ENCODE assay signal across 9 mouse cellular contexts in the genomic region with DNA sequence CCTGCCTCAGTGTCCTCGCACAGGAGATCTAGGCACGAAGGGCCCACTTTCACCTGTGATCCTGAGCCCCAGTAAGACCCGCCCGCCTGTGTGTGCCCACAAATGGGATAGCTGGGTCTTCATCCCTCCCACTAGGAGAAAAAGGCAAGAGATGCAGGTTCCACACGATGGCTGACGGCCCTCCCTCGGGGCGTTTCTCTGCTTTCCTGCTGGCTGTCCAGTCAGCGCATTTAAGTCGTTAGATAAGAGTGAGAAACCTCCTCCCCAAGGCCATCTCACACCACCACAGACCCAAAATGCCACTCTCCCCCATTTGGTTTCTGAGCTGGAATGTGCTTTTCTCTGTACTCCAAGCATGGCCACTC. TPM values are rescaled to one million over a fixed set of nuclear protein-coding genes. Genes with fewer than 3 reads are reported as not detected.
DNase-seq lines count a peak whose midpoint lies in the region; ATAC-seq and TF ChIP-seq lines count a peak whose summit lies in the region.
"Had no signal": no experiment of that assay in that cellular context is flagged by ENCODE, and none has a peak within 500 bp of the region (broad histone marks: within the 10 kb centered on the region; RNA-seq: fewer than 3 reads in every experiment).

No protein-coding gene starts in this region.

- no peak overlapping the region; the same call in 1 of the 2 replicates for H3K4me3 ChIP-seq in left cerebral cortex, adult 2 months
- 0 out of 2 replicates have a peak overlapping the region, but pooled peaks have one; percentile 13 for H3K4me3 ChIP-seq in embryonic facial prominence, embryonic 14.5 days (ENCODE audit: low read depth, low read length)
- H3K4me3 ChIP-seq in limb, embryonic 11.5 days (ENCODE audit: low read depth, low read length): no peak overlapping the region
- no peak overlapping the region for H3K4me3 ChIP-seq in neural tube, embryonic 15.5 days (replicated peaks)

- no peaks in the 10 kb centered on the region for H3K27me3 ChIP-seq in embryonic facial prominence, embryonic 14.5 days (replicated peaks; ENCODE audit: control insufficient read depth, insufficient read depth, low read length)
- H3K27me3 ChIP-seq in limb, embryonic 11.5 days (ENCODE audit: control insufficient read depth, insufficient read depth, low read length): peaks cover 13% of the 10 kb centered on the region
- H3K27me3 ChIP-seq in neural tube, embryonic 15.5 days (replicated peaks): no peaks in the 10 kb centered on the region; the same call in 1 of the 2 replicates

- intact Hi-C loops in left cerebral cortex, adult 2 months (cut with DNase I): loop anchor here (1.0 to 5.0 kb wide), 2 partner anchors 17 to 120 kb away; partner anchors contain the start of gene Disp2

- ATAC-seq in embryonic facial prominence, embryonic 14.5 days (ENCODE audit: low read depth): no peak
- ATAC-seq in limb, embryonic 11.5 days (ENCODE audit: insufficient number of reproducible peaks, low FRiP score, low TSS enrichment, low read depth): no peak
- ATAC-seq in neural tube, embryonic 15.5 days (ENCODE audit: low FRiP score): no peak
- ATAC-seq in inflammation-experienced regulatory T-cells, adult 6 months: no peak

- no peak for DNase-seq in left cerebral cortex, adult 2 months (ENCODE audit: extremely low spot score in 1 of 2, low spot score in 2 of 2)
- DNase-seq in left cerebral cortex, adult 18-20 months (ENCODE audit: low spot score in 2 of 2): no peak
- no peak for DNase-seq in embryonic facial prominence, embryonic 14.5 days (ENCODE audit: low spot score)
- DNase-seq in limb, embryonic 11.5 days (ENCODE audit: low spot score): no peak
- DNase-seq in left cerebral cortex, adult 9 months (ENCODE audit: low spot score in 2 of 2): no peak
- no peak for DNase-seq in adrenal gland, adult 8-10 months

- H3K4me1 ChIP-seq in embryonic facial prominence, embryonic 14.5 days (ENCODE audit: control insufficient read depth, insufficient read depth, low read length): peaks cover 22% of the 10 kb centered on the region
- peaks cover 5% of the 10 kb centered on the region; the same call in 1 of the 2 replicates for H3K4me1 ChIP-seq in limb, embryonic 11.5 days (ENCODE audit: control insufficient read depth, insufficient read depth, low read length)
- peaks cover 41% of the 10 kb centered on the region for H3K4me1 ChIP-seq in neural tube, embryonic 15.5 days

- peak overlapping the region; percentile 53 for H3K4me2 ChIP-seq in embryonic facial prominence, embryonic 14.5 days (ENCODE audit: low read depth, low read length)
- peak overlapping the region; percentile 30; the same call in 1 of the 2 replicates for H3K4me2 ChIP-seq in limb, embryonic 11.5 days (ENCODE audit: low read depth, severe bottlenecking)
- peak overlapping the region; percentile 46 for H3K4me2 ChIP-seq in neural tube, embryonic 15.5 days

- no peaks in the 10 kb centered on the region for H3K36me3 ChIP-seq in embryonic facial prominence, embryonic 14.5 days (ENCODE audit: control insufficient read depth, insufficient read depth, low read length)
- no peaks in the 10 kb centered on the region for H3K36me3 ChIP-seq in limb, embryonic 11.5 days (ENCODE audit: control insufficient read depth, insufficient read depth, low read length)
- no peaks in the 10 kb centered on the region for H3K36me3 ChIP-seq in neural tube, embryonic 15.5 days

- H3K9ac ChIP-seq in embryonic facial prominence, embryonic 14.5 days (ENCODE audit: low read depth, low read length): peak overlapping the region; percentile 54; the same call in 1 of the 2 replicates
- no peak overlapping the region for H3K9ac ChIP-seq in limb, embryonic 11.5 days (ENCODE audit: low read length)
- H3K9ac ChIP-seq in neural tube, embryonic 15.5 days (replicated peaks): 0 out of 2 replicates have a peak overlapping the region, but pooled peaks have one; percentile 36

- peak overlapping the region; percentile 87 for H3K27ac ChIP-seq in left cerebral cortex, adult 2 months
- H3K27ac ChIP-seq in embryonic facial prominence, embryonic 14.5 days (replicated peaks; ENCODE audit: low read depth, low read length): peak overlapping the region; percentile 90
- no peak overlapping the region for H3K27ac ChIP-seq in limb, embryonic 11.5 days (replicated peaks; ENCODE audit: low read depth, low read length)
- peak overlapping the region; percentile 84 for H3K27ac ChIP-seq in neural tube, embryonic 15.5 days (replicated peaks)

- TF ChIP-seq CTCF in left cerebral cortex, adult 2 months (IDR thresholded peaks at IDR 0.05): no peak

- WGBS in embryonic facial prominence, embryonic 14.5 days: 9% methylated on average over 9 of the region's 10 CpGs
- 24% methylated on average over 10 of the region's 10 CpGs for WGBS in limb, embryonic 11.5 days
- 14% methylated on average over 10 of the region's 10 CpGs for WGBS in neural tube, embryonic 15.5 days

- H3K9me3 ChIP-seq in embryonic facial prominence, embryonic 14.5 days (ENCODE audit: control insufficient read depth, low read length): no peaks in the 10 kb centered on the region
- H3K9me3 ChIP-seq in limb, embryonic 11.5 days (ENCODE audit: control insufficient read depth, low read length): no peaks in the 10 kb centered on the region
- no peaks in the 10 kb centered on the region for H3K9me3 ChIP-seq in neural tube, embryonic 15.5 days (replicated peaks)

RNA-seq across cellular contexts. Expression of gene Ccdc9b, which starts 0.3 kb away (rescaled TPM):
- 1 to 10 TPM; 4.0 to 4.7 TPM for total RNA-seq in left cerebral cortex, adult 2 months (2021)
- 1 to 10 TPM; 4.4 to 4.8 TPM for total RNA-seq in left cerebral cortex, adult 18-20 months (2021)
- polyA plus RNA-seq in embryonic facial prominence, embryonic 14.5 days (2014; fragmentation: Nextera tagmentation; extraction: Ambion mirVana): 0.96 and 1.0 TPM in 2 replicates
- polyA plus RNA-seq in limb, embryonic 11.5 days (2014; fragmentation: Nextera tagmentation; extraction: Ambion mirVana): 0.04 and 0.26 TPM in 2 replicates
- polyA plus RNA-seq in neural tube, embryonic 15.5 days (2015; fragmentation: Nextera tagmentation; extraction: Ambion mirVana): 0.97 and 1.2 TPM in 2 replicates
- under 1 TPM in 2 of 3 experiments, not detected in 1; 0.16 to 0.30 TPM for polyA plus RNA-seq in inflammation-experienced regulatory T-cells, adult 6 months (2017; shearing (Covaris generic))
- total RNA-seq in adrenal gland, adult 8-10 months (2022): 10 to 100 TPM in 2 of 4 experiments, 1 to 10 TPM in 2; 5.3 to 18.8 (median 11.2) TPM

RNA-seq across cellular contexts. Expression of gene Phgr1, which starts 9.8 kb away (rescaled TPM):
- total RNA-seq in left cerebral cortex, adult 2 months (2021): not detected
- total RNA-seq in left cerebral cortex, adult 18-20 months (2021): not detected
- 0.35 TPM in 1 of 2 replicates, not detected in the other for polyA plus RNA-seq in embryonic facial prominence, embryonic 14.5 days (2014; fragmentation: Nextera tagmentation; extraction: Ambion mirVana)
- polyA plus RNA-seq in limb, embryonic 11.5 days (2014; fragmentation: Nextera tagmentation; extraction: Ambion mirVana): not detected in 2 replicates
- polyA plus RNA-seq in neural tube, embryonic 15.5 days (2015; fragmentation: Nextera tagmentation; extraction: Ambion mirVana): 1.2 TPM in 1 of 2 replicates, not detected in the other
- not detected for polyA plus RNA-seq in inflammation-experienced regulatory T-cells, adult 6 months (2017; shearing (Covaris generic))
- total RNA-seq in adrenal gland, adult 8-10 months (2022): not detected
- polyA plus RNA-seq: brain, embryonic 14.5 days had no signal

RNA-seq across cellular contexts. Expression of gene Disp2, which starts 16.8 kb away (rescaled TPM):
- total RNA-seq in left cerebral cortex, adult 2 months (2021): 100 to 1,000 TPM; 197 to 209 TPM
- 100 to 1,000 TPM; 184 to 206 TPM for total RNA-seq in left cerebral cortex, adult 18-20 months (2021)
- 1.4 and 2.3 TPM in 2 replicates for polyA plus RNA-seq in embryonic facial prominence, embryonic 14.5 days (2014; fragmentation: Nextera tagmentation; extraction: Ambion mirVana)
- polyA plus RNA-seq in limb, embryonic 11.5 days (2014; fragmentation: Nextera tagmentation; extraction: Ambion mirVana): 0.05 TPM in 1 of 2 replicates, not detected in the other
- polyA plus RNA-seq in neural tube, embryonic 15.5 days (2015; fragmentation: Nextera tagmentation; extraction: Ambion mirVana): 65.4 and 75.6 TPM in 2 replicates
- not detected for polyA plus RNA-seq in inflammation-experienced regulatory T-cells, adult 6 months (2017; shearing (Covaris generic))
- total RNA-seq in adrenal gland, adult 8-10 months (2022): 10 to 100 TPM; 43.7 to 68.9 (median 51.7) TPM

RNA-seq across cellular contexts. Expression of gene Inafm2, which starts 17.2 kb away (rescaled TPM):
- 10 to 100 TPM; 42.7 to 47.9 TPM for total RNA-seq in left cerebral cortex, adult 2 months (2021)
- 10 to 100 TPM; 48.7 to 49.6 TPM for total RNA-seq in left cerebral cortex, adult 18-20 months (2021)
- 19.1 and 20.7 TPM in 2 replicates for polyA plus RNA-seq in embryonic facial prominence, embryonic 14.5 days (2014; fragmentation: Nextera tagmentation; extraction: Ambion mirVana)
- 26.9 and 28.2 TPM in 2 replicates for polyA plus RNA-seq in limb, embryonic 11.5 days (2014; fragmentation: Nextera tagmentation; extraction: Ambion mirVana)
- polyA plus RNA-seq in neural tube, embryonic 15.5 days (2015; fragmentation: Nextera tagmentation; extraction: Ambion mirVana): 22.0 and 23.5 TPM in 2 replicates
- polyA plus RNA-seq in inflammation-experienced regulatory T-cells, adult 6 months (2017; shearing (Covaris generic)): 10 to 100 TPM; 28.1 to 40.7 (median 28.2) TPM
- total RNA-seq in adrenal gland, adult 8-10 months (2022): 10 to 100 TPM; 36.3 to 48.6 (median 39.9) TPM

RNA-seq across cellular contexts. Expression of gene Plcb2, which starts 34.5 kb away (rescaled TPM):
- 1 to 10 TPM; 2.3 to 3.2 TPM for total RNA-seq in left cerebral cortex, adult 2 months (2021)
- total RNA-seq in left cerebral cortex, adult 18-20 months (2021): 1 to 10 TPM; 3.0 to 3.1 TPM
- polyA plus RNA-seq in embryonic facial prominence, embryonic 14.5 days (2014; fragmentation: Nextera tagmentation; extraction: Ambion mirVana): 0.85 and 1.2 TPM in 2 replicates
- polyA plus RNA-seq in limb, embryonic 11.5 days (2014; fragmentation: Nextera tagmentation; extraction: Ambion mirVana): 0.48 and 0.57 TPM in 2 replicates
- 1.0 and 2.2 TPM in 2 replicates for polyA plus RNA-seq in neural tube, embryonic 15.5 days (2015; fragmentation: Nextera tagmentation; extraction: Ambion mirVana)
- 10 to 100 TPM in 2 of 3 experiments, 1 to 10 TPM in 1; 8.2 to 18.9 (median 18.4) TPM for polyA plus RNA-seq in inflammation-experienced regulatory T-cells, adult 6 months (2017; shearing (Covaris generic))
- 1 to 10 TPM; 2.0 to 4.1 (median 3.0) TPM for total RNA-seq in adrenal gland, adult 8-10 months (2022)

Comparison
In these comparisons a context has a peak if more than half of its experiments do, and no peak if none do; other contexts are left out.
1. RNA of gene Disp2, which starts 16.8 kb away (polyA plus RNA-seq): 65.4 to 75.6 TPM in neural tube, embryonic 15.5 days; 1.4 to 2.3 TPM in embryonic facial prominence, embryonic 14.5 days, 0.05 TPM in limb, embryonic 11.5 days and not detected in inflammation-experienced regulatory T-cells, adult 6 months; every median in the first group is over 10 times any median in the second.
2. Peak in every context shown above with its lines, with median percentiles within 50 percentile points of each other: H3K4me2 ChIP-seq.